Mouse (Mus musculus) embryo, embryonic 11.5 days (tissue): ENCODE measurements at regions not wholly inside any gene's neighbourhood (a gene's known extent, or its start where the extent isn't known, plus 50 kb on each side); places are given as distances from the start of the nearest gene placed in this dataset.

ENCODE experiments used
- DNase-seq: peaks from one replicate; pipeline ENCODE4 v3.0.0-alpha.2; 2012; ENCODE audit warnings: low read depth, low spot score

DNA sequence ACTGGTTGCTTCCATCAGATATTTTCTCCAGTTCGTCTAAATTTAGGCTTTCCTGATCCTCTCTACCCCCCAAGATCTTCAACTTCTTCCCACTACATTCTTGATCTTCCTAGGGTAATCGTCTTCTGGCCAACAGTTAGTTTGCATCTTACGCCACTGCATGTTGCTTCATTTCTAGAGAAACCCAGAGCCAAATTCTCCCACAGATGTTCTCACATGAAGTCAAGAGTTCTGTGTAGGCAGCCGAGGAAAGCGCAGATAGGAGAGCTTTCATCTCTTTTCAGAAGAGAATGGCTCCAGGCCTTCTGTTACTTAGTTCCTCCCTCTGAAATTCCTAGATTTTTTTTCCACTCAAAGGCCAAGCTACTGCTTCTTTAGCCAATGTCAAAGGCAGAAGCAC lies 179.9 kb downstream of the Fgf10 start:
- no peak for DNase-seq

DNA sequence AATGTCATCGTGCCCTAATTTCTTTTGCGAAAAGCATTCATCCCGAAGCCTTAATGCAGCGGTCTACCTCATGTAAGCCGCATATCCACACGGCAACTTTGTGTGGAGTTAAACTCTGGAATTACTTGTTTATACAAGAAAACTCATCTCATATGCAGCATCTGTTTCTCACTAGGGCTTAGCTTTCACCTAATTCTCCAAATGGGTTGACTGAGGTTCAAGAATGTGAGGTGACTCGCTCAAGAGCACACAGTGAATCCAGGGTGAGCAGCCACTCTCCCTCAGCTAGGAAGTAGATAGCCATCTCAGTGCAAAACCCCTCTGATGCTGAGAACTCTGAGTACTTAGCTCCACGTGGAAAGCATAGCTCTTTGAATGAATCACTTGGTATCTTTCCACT lies 181.1 kb downstream of the Fgf10 start:
- DNase-seq: no peak

DNA sequence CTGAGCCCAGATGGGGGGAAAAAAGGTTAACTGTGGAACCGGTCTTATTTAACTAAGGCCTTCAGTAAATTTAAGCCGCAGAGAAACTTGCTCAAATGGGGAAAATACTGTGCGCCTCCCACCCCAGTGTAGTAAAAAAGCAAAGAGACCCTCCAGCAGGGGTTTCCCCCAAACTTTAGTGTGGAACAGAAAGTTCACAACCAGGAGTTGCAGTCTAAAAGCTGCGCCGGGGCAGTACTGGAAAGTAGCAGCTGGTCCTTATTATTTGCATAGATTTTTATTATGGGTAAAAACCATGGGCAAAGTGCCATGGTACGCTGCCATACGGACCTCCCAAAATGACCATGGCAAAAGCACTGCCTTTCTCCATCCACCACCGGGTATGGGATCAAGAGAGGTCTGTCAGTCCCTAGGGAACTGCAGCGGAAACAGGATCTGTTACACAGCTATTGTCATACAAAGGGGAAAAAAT lies 216.8 kb downstream of the Fgf10 start:
- DNase-seq: no peak

DNA sequence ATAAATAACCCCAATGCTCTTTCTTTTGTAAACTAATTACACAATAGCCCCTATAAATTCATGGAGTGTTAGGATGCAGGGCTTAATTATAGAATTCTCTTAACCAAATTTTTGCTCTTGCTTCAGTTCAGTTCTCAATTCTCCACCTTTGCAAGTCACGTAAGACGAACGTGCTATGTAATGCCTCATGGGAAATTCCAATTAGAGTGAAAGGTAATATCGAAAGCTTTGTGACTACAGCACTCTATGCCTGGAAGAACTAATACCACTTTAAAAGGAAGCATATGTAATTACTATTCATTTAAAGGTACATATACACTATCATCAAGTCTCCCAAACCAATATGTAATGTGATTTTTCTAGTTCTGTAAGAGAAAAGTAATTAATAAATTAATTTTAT lies 225.5 kb downstream of the Fgf10 start:
- no peak for DNase-seq

DNA sequence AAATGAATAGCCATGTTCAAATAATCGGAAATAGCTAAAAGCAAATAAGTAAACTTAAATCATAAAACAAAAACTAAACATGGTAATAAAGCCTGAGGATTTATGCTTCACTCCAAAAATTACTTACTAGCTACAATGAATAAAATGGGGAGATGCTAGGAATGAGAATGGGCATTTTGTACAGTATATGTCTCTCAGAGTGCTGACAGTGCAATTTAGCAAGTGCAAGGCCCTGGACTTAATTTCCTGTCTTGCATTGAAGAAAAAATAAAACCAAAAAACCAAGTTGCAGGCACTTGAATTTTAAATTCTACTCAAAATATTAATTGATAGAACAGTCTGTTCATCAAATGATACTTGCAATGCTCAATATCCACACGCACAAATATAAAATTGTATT lies 232.4 kb downstream of the Fgf10 start:
- no peak for DNase-seq

DNA sequence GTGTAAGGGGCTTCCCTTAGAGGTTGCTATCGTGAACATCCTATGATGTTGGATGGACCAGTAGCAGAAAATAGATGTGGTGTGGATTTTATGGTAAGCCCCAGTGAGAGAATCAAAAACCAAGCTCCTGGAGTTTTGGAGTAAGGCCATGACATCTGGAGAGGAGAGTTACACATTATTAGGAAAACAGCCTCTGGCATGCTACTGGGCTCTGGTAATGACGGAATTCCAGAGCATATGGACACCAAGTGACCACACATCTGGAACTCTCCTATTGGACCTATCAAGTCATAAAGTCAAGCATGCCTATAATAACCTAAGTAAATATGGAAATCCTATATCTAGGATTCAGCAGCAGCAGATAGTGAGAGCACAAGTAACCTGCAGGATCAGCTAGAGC lies 240.8 kb downstream of the Fgf10 start:
- no peak for DNase-seq

DNA sequence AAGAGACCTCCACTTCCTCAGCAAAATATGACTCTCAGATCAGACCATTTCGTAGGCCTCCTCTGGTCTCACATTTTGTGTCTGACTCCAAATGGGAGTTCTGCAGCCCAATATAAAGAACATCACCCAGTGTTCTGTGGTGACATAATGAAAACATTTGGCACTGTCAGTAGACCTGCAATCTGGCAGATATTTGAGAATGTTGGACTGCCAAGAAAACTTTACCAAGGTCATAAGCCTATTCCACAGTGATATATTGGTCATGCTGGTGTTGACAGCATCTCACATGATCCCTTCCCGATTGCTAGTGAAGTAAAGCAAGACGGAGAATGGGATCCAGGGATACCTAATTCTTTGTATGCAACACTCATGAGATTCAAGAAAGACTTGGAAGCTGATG lies 271.2 kb downstream of the Fgf10 start:
- DNase-seq: no peak

DNA sequence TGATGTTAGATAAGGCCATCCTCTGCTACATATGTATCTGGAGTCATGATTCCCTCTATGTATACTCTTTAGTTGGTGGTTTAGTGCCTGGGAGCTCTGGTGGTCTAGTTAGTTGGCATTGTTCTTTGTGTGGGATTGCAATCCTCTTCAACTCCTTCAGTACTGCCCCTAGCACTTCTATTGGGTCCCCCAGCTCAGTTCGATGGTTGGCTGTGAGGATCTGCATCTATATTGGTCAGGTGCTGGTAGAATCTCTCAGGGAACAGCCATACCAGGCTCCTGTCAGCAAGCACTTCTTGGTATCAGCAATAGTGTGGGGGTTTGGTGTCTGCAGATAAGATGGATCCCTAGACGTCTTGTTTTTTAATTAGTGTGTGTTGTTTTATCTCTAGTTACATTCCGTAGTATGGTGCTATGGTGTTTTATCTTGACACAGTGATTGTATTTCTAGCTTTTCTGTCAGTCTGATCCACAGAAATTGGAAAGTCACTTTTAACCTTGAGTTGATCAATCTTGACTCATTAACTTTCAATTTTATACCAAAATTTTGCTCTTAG lies 296.6 kb downstream of the Fgf10 start:
- DNase-seq: no peak

DNA sequence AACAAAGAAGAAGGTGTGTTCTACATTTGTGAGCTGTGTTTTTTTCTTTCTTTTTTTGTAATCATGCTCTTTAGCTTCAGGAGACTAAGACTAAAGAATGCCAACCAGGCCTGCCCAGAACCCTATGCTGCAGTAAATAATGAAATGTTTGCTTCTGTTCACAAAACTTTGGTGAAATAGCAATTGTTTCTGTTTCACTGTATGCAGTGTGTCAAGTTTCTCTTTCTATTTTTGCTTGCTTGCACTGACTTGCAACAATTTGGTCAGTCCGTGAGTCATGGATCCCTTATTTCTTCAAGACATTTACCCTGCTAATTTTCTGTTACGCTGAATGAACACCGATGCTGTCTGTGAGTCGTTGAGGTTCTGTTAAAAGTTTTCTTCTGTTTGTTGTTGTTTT lies 298.1 kb downstream of the Fgf10 start:
- DNase-seq: no peak

DNA sequence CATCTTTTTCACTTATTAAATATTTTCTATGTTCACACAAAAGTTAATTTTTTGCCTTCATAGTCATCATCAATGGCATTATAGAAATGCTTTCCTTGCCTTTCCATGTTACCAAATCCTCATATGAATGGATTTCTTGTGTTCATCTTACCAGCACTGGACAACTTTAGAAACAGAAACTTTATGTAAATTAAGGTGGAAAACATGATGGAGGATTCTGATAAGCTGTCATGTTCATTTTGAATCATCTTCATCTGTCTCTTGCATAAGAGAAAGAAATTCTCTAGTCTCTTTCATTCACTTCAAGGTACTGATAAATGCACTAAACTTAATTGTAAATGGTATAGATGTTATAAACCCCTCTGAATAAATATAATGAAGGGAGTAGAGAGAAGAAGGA lies 305.4 kb downstream of the Fgf10 start:
- no peak for DNase-seq

DNA sequence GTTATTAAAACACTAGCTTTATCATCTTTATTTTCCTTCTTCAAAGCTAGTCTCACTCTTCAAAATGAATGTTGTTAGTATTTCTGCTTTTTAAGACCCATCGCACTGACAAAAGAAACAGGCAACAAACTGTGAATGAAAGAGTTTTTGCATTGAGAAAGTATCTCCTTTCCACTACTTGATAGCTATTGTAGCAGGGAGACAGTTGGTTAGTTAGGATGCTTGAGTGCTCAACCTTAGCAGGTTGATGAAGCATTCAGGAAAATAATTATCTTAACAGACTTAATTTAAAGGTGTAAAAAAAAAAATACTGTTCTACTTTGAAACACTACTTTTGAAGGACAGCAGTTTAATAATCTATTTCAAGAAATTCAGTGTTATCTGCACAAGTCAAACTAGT lies 305.9 kb downstream of the Fgf10 start:
- DNase-seq: no peak

DNA sequence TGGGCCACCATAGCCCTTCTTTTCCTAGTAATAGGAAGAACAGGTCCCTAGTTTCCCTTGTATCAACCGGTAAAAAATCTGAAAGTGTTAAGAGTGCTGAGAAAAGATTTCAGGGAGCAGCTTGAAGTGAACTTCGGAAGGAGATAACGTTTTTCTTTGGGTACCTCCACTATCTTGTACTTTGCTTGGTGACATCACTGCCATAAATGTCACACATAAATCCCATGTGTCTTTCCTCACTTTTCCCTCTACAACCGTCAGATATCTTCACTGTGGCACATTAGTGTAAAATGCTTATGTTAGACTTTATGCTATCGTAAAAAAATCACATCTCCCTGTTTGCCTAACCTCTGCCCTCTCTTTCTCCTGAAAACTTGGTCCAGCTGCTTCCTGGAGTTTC lies 309.9 kb downstream of the Fgf10 start:
- DNase-seq: no peak

DNA sequence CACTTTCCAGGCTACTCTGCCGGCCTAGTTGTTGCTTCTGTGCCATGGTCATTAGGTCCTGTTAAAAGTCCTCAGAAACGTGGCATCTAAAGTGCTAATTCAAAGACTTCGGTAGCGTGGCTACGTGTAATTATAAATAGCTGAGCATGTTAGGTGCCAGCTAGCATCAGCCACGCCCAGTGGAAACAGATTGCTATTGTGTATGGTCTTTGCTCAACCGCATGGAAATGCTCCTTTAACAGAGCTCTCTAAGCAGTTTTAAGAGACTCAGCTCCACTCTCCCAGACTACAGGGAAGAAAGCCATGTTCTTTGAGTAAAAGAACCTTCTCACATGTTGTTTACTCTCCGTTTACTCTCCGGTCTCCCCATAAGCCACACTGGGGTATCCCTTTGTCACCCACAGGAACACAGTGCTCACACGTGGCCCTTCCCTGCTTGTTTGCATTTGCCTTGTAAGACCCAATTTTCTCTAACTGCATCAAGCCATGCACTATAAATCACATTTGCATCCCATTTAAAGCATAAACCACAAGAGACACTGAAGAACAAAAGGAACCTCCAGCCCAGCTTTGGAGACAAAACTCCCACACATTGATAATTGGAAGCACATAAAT lies 311.7 kb downstream of the Fgf10 start:
- no peak for DNase-seq

DNA sequence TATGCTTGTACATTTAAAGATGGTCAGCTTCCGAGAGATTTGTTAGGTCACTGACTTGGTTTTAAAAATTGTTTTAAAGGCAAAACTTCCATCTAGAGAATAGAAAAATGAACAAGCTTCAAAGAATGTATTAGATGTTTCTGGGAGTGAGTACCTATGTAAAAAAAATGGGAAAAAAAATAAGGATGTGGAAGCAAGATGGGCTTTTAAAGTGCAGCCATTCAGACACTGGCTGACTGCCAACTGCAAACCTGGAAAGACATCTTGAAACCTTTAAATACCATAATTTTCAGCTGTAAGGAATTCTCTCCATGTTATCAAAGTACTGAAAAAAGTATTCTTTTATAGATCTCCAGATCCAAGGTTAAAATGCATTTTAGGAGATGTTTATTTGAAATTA lies 315.7 kb downstream of the Fgf10 start:
- no peak for DNase-seq

DNA sequence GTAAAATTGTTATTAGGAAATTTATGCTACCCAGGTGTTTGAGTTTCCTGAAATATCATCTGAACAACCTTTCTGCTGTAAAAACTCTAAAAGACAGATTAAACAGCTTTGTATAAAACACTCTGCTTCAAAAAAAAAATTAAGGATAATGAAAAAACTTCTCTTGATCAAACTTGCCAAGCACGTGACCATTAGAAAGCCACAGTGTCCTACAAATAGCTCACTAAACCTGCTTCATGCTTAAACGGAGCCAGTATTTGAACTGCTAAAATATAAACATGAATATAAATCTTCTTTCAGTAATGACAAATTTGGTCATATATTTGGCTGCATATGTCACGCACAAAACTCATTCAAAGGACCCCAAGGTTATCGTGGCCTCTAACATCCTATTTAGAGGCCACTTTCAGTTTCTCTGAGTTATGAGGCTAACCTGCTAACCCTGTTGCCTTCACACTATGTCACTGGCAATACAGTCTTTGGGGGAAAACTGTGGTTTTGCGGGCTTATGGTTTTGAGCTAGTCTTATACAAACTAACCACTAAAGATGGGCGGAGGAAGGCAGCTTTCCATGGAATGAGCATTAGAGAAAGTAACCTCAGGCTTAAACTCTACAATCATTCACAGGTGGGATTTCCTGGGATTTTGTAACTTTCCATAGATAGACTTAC lies 355.8 kb downstream of the Fgf10 start:
- no peak for DNase-seq

DNA sequence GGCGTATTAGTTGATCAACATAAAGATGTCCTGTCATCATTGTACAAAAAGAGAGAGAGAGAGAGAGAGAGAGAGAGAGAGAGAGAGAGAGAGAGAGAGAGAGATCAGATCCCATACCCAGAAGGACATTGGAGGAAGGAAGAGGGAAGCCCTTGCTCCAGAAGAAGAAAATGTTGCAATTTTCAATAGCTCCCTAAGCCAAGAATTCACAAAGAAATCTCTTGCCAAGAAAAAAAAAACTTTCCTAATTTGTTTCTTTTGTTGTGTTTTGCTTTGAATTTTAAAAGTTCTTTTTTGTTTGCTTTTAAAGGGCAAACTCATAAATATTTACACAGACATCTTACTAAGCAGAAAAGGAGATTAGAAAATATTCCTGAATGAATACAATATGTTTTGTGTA lies 370.0 kb downstream of the Fgf10 start:
- no peak for DNase-seq

DNA sequence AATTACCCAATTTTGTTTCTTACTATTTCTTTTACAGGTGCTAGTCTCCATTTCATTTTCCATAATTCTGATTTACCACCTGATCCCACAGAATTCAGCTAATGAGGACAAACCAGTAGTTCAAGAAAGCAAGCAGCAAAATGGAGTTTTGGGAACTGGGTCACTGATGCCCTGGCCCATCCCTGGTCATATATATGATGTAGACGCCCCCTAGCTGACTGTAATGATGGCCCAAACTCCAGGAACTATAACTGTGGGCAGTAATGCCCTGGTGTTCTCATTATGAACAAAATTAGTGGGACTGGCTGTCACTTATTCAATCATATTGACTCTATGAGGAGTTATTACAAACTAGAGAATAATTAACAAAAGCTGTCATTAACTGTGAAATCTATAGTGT lies 375.5 kb downstream of the Fgf10 start:
- DNase-seq: no peak

DNA sequence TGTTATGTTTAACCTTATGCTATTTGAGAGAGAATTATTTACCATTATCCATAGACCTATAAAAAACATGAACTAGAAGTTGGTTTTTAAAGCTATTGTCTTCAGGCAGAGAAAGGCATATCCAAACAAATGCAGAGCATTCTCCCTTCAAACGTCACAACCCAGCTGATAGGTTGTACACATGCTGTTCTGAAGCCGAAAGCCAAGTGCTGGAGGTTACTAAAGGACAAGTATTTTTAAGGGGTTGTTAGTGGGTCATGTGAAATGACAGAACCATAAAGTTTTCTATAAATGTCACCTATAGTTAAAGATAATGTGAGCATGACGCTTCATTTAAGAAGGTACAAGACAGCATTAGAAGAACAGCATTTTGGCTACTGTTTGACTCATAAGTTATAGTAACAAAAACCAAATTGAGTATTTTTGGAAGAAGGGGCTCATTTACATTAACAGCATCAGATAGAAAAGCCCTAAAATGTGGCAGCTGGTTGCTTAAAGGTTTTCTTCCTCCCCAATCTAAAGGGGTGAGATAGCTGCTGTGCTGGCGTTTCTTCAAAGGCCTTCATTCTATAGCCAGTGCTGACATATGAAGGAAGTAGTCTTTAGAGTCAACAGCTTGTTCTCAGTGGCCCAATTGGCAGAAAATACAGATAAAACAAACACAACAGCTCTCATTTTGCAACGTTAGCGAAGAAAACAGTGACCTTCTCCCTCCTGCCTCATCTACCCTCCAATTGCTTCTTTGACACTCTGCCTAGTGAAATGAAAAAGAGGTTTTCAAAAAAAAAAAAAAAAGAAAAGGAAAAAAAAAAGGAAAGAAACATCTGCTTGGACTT lies 359.4 kb upstream of the Paip1 start:
- DNase-seq: no peak

DNA sequence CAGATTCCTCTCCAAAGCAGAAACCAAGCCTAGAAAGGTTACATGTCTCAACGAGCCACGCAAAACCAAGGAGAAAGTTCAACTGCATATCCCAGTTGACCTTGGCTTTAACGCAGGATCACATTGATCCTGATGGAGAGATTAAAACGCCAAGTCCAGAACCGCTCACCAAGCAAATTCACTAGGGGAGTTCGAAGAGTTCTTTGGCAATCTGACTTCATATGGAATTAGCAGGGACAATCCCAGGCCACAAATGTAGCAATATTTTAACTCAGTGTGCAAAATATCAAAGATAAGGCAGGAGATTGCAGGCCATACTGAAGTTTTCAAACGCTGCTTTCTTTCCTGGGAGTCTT lies 358.8 kb upstream of the Paip1 start:
- no peak for DNase-seq

DNA sequence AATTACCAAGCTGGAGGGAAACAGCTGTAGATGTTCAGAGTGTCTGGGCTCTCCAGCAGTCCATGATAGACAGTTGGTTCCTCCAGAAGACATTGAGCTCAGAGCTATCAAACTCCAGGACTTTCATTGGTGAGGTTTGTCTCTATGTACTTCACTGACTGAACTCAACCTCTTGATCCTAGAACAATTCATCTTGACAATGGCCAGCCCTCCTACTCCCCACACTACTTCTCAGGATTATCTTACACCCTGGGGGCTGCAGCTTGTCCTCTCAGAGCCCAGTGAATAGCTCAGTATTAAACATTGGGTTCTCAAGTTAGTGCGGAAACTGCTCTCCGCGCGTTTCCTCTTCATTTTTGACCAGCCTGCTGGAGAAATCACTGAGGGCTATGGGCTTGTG lies 349.2 kb upstream of the Paip1 start:
- DNase-seq: no peak

DNA sequence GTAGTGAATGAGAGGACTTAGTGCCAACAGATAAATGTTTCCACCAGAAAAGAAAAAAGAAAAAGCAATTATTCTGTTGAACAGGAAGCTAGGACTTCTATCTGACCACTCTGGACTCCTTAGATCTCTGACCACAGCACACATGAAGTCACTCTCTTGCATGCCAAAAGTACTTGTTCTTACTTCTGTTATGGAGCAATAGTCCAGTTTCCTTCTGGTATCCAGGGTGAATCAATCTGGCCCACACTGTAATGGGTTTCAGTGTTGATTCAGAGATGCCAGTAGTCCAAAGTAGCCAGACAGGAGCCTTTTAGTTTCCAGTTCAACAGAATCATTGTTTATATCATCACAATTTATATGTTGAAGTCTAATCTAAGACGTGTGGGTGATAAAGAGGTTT lies 346.7 kb upstream of the Paip1 start:
- no peak for DNase-seq

DNA sequence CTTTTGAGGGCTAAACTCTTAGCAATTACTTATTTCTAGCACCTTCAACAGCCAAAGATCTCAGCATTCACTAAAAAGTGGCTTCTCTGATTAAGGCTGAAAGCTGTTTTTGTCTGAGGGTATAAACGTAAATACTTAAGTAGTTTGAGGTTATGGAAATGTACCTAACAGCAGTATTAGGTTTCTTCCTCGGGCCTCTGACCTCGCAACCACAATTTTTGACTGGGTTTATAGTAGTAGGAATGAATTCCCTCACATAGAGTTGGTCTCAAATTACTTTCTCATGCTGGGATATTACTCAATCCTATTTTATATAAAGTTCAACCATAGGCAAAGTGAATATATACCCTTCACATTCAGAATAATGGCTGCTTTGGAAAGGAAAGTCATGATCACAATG lies 310.5 kb upstream of the Paip1 start:
- no peak for DNase-seq

DNA sequence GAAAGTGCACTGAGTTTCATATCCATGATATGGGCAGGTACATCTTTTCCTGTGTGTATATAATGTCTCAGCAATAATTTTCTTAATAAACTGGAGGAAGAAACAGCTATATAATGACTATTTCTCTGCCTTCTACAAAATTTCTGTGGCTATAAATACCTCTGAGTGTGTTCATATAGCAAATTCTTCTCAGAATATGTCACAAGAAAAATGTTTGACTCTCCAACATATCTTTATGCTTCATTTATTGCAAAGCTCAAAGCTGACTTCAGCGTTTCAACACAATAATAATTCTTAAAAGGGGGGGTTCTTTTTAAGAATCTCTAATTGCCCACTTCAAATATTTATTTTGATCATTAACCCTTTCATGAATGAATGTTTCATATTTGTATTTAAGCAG lies 310.0 kb upstream of the Paip1 start:
- no peak for DNase-seq
